Mouse (Mus musculus): ENCODE data around the gene Sms. TPM values are rescaled to one million over a fixed set of nuclear protein-coding genes. Genes with fewer than 3 reads are reported as not detected.

Gene Sms
- polyA plus RNA-seq, 1 experiment from 2014 or later, result 139 TPM

DNA sequence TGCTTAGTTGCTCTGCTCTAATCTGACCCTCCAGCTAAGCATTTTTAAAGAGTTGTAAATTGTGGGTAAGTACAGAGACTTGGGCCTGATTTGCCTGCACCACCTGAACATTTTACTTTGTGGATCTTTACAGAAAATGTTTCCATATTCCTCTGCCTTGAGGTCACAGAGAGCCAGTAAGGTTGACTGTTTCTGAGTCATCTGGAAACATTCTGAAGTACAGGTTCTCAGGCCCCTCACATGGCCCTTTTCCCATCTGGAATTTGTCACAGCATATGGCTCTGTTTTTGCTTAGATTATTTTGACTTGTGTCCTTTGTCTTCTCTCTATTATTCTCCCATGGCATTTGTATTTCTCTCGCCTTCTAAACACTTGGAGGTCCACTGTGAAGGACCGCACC, 10.2 kb downstream of the Sms start:
- Histone ChIP-seq H3K4me2 (no peak overlapping the region), H3K27ac (no peak overlapping the region), H3K9ac (no peak overlapping the region), H3K4me3 (no peak overlapping the region), H3K27me3 (no peaks in the 10 kb centered on the region), H3K36me3 (ENCODE audit: poor library complexity, severe bottlenecking) (no peaks in the 10 kb centered on the region), H3K9me3 (replicated peaks) (no peaks in the 10 kb centered on the region), H3K4me1 (no peaks in the 10 kb centered on the region)
- ATAC-seq, result no peak
- WGBS, result 82% methylated on average over 2 of the region's 2 CpGs

- Histone ChIP-seq H3K27ac (no peak overlapping the region), H3K27me3 (no peaks in the 10 kb centered on the region)
- ATAC-seq, result no peak
Measured at GRCm38 (mm10) chrX:157477328-157477727, 14.8 kb downstream of the Sms start.

DNA sequence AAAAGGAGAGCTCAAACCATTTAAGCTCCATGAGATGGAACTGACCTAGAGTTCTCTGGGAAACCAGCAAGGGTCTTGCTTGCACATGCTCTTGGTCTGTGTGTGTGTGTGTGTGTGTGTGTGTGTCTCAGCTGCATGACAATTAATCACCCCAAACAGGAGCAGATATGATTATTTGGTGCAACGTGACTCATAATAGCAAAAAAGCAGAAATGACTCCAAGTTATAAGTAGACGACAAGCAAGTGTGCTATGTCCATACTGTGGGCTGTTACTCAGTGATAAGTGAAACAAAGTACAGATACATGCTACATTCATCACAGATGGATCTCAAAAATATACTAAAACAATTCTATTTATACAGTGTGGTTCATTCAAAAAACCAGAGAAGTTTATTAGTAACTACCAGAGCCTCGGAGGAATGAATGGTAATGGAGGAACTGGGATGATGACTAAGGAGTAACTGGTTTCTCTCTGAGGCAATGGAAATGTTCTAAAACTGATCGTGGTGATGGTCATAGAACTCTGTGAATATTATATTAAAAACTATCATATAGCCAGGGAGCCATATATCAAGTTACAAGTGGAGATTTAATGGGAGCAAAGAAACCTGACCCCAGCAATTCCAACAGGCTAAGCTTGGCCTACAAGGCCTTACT, 15.8 kb downstream of the Sms start:
- 93% methylated on average over 4 of the region's 4 CpGs for WGBS
- Histone ChIP-seq H3K27ac (no peak overlapping the region), H3K9ac (no peak overlapping the region), H3K4me3 (no peak overlapping the region), H3K4me2 (no peak overlapping the region), H3K4me1 (no peaks in the 10 kb centered on the region), H3K9me3 (replicated peaks) (no peaks in the 10 kb centered on the region), H3K27me3 (no peaks in the 10 kb centered on the region), H3K36me3 (ENCODE audit: poor library complexity, severe bottlenecking) (no peaks in the 10 kb centered on the region)
- no peak for ATAC-seq

More at GRCm38 (mm10) chrX:157477328-157477727, 14.8 kb downstream of the Sms start:
- no peaks in the 10 kb centered on the region for H3K36me3 ChIP-seq (ENCODE audit: poor library complexity, severe bottlenecking)
- H3K4me2 ChIP-seq, result no peak overlapping the region
- 72% methylated on average over 3 of the region's 3 CpGs for WGBS
- H3K4me3 ChIP-seq, result no peak overlapping the region
- no peaks in the 10 kb centered on the region for H3K4me1 ChIP-seq
- H3K9me3 ChIP-seq (replicated peaks), result no peaks in the 10 kb centered on the region
- H3K9ac ChIP-seq, result no peak overlapping the region

DNA sequence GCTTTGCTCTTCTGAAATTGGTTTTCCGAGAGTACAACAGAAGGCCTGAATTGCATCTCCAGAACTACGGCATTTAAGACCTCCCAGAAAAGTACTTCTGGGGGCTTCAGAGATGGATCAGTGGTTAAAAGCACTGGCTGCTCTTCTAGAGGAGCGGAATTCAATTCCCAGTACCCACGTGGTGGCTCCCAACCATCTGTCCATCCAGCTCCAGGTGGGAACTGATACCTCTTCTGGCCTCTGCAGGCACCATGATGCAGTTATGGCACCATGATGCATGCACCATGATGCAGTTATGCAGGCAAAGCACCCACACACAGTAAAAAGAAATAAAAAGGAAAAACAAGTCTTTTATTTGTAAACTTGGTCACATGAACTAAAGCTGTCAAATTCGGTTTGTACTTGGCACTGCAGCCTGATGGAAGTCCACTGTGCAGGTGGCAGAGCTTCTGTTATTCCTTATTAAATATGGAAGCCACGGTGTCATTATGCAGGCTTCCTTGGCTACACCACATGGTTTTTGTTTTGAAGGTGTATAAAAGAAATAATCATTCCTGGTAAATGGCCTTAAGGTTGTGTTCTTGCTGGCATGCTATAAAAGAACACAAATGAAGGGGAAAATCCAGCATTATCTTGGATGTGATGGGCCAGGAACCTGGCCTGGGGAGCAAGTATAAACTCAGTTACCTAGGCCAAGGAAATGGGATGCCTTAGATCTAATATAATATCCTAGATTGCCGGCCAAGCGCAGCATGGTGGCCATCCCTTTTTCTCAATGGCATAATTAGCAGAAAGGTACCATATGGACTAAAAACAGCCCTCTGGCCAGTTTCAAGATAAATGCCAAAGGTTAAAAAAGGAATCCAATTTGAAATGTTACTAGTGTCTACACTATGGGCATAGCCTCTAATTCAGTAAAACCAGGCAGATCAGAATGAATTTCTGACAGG, 20.1 kb downstream of the Sms start:
- Histone ChIP-seq H3K4me2 (no peak overlapping the region), H3K9me3 (replicated peaks) (no peaks in the 10 kb centered on the region), H3K4me1 (no peaks in the 10 kb centered on the region), H3K27ac (no peak overlapping the region), H3K27me3 (no peaks in the 10 kb centered on the region), H3K36me3 (ENCODE audit: poor library complexity, severe bottlenecking) (0 out of 2 replicates have a peak, but pooled peaks cover 5% of the 10 kb centered on the region), H3K4me3 (no peak overlapping the region), H3K9ac (no peak overlapping the region)
- ATAC-seq, result no peak
- 80% methylated on average over 8 of the region's 8 CpGs for WGBS

GRCm38 (mm10) chrX:157468795-157469194, 23.3 kb downstream of the Sms start:
- Histone ChIP-seq H3K27ac (no peak overlapping the region), H3K4me3 (no peak overlapping the region), H3K4me2 (no peak overlapping the region), H3K36me3 (ENCODE audit: poor library complexity, severe bottlenecking) (peaks cover 5% of the 10 kb centered on the region; the same call in 1 of the 2 replicates), H3K27me3 (no peaks in the 10 kb centered on the region), H3K9ac (no peak overlapping the region), H3K9me3 (replicated peaks) (no peaks in the 10 kb centered on the region), H3K4me1 (no peaks in the 10 kb centered on the region)
- 86% methylated on average over 3 of the region's 3 CpGs for WGBS
- ATAC-seq, result no peak

DNA sequence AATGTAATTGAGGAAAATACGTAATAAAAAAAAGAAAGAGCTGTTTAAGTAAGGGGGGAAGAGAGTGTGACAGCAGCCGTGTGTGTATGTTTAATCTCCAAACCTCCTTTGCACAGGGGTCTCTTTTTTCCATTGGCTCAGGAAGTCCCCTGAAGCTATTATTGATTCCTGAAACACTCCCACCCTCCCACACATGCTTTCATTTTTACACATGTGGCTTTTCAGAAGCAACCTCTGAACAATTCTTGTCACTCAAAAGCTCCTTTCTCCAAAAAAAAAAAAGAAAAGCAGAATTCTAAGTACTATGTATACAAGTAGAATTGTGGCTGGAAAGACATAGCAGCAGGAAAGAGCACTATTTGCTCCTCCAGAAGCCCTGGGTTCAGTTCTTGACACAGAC, 24.0 kb downstream of the Sms start:
- Histone ChIP-seq H3K9me3 (replicated peaks) (no peaks in the 10 kb centered on the region), H3K36me3 (ENCODE audit: poor library complexity, severe bottlenecking) (peaks cover 5% of the 10 kb centered on the region; the same call in 1 of the 2 replicates), H3K27me3 (no peaks in the 10 kb centered on the region), H3K4me1 (no peaks in the 10 kb centered on the region), H3K27ac (no peak overlapping the region), H3K4me3 (no peak overlapping the region), H3K4me2 (no peak overlapping the region), H3K9ac (no peak overlapping the region)
- WGBS, result 76% methylated on average over 2 of the region's 2 CpGs
- no peak for ATAC-seq

DNA sequence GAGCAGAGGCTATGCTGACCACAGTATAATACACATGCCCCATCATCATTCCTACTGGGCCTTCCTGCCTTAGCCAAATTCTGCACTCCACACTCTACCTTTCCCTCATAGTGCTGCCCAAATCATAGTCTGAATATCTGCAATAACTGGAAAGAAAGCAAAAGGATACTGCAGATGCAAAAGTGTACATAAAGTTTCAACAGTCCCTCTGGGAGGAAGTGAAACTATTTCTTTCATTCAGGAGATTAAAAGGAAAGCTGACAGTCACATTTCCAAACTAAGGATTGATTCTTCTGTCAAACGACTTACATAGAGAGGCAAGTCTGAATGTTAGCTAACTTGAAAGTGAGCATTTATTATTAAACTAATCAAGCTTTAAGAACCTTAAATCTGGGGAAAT, 26.1 kb downstream of the Sms start:
- no peaks in the 10 kb centered on the region for H3K4me1 ChIP-seq
- peaks cover 5% of the 10 kb centered on the region; the same call in 1 of the 2 replicates for H3K36me3 ChIP-seq (ENCODE audit: poor library complexity, severe bottlenecking)
- no peaks in the 10 kb centered on the region for H3K27me3 ChIP-seq
- no peak for ATAC-seq
- no peak overlapping the region for H3K9ac ChIP-seq
- WGBS, result 74% methylated on average over 1 of the region's 1 CpGs
- H3K9me3 ChIP-seq (replicated peaks), result no peaks in the 10 kb centered on the region
- H3K4me3 ChIP-seq, result no peak overlapping the region
- H3K27ac ChIP-seq, result no peak overlapping the region
- H3K4me2 ChIP-seq, result no peak overlapping the region

DNA sequence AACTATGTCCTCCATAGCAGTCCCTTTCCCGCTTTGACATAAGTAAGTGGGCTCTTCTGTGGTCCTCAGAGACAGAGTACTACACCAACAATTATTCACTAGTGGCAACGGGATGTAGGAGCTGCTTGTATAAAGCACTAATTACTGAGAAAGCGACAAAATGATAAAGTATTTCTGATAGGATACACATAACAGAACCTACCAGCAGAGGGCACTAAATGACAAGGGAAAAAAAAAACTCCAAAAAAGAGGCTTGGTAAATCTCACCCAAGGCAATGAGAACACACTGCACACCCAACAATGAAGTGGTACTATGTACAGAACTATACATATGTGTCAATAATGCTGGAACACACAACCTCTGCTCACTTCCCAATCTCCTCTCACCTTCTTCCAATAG, 29.4 kb downstream of the Sms start:
- Histone ChIP-seq H3K4me1 (no peaks in the 10 kb centered on the region), H3K4me2 (no peak overlapping the region), H3K9me3 (replicated peaks) (no peaks in the 10 kb centered on the region), H3K27me3 (no peaks in the 10 kb centered on the region), H3K9ac (no peak overlapping the region), H3K36me3 (ENCODE audit: poor library complexity, severe bottlenecking) (no peaks in the 10 kb centered on the region; the same call in none of the 2 replicates), H3K27ac (no peak overlapping the region), H3K4me3 (no peak overlapping the region)
- 80% methylated on average over 3 of the region's 3 CpGs for WGBS
- no peak for ATAC-seq

DNA sequence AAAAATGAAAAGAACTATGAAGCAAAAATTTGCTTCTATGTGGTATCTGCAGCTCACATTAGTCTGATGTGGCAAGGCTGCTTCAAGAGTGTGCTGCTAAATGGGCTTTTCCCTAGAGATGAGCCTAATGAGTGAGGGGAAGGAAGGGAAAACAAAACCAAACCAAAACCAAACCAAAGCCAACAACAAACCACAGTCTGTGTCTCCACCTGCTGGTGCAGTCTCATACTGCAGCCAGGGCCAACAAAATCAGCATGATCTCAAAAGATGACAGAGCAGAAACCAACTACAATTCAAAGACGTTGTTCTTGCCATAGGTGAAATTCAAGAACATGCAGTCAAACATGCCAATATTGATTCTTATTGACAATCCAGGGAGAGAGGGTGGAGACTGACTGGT, 37.7 kb downstream of the Sms start:
- WGBS, result 70% methylated on average over 1 of the region's 1 CpGs
- H3K36me3 ChIP-seq (ENCODE audit: poor library complexity, severe bottlenecking), result no peaks in the 10 kb centered on the region; the same call in 1 of the 2 replicates
- H3K4me2 ChIP-seq, result no peak overlapping the region
- no peaks in the 10 kb centered on the region for H3K9me3 ChIP-seq (replicated peaks)
- H3K9ac ChIP-seq, result no peak overlapping the region
- H3K4me1 ChIP-seq, result no peaks in the 10 kb centered on the region
- H3K4me3 ChIP-seq, result no peak overlapping the region
- no peak overlapping the region for H3K27ac ChIP-seq
- H3K27me3 ChIP-seq, result no peaks in the 10 kb centered on the region
- ATAC-seq, result no peak

DNA sequence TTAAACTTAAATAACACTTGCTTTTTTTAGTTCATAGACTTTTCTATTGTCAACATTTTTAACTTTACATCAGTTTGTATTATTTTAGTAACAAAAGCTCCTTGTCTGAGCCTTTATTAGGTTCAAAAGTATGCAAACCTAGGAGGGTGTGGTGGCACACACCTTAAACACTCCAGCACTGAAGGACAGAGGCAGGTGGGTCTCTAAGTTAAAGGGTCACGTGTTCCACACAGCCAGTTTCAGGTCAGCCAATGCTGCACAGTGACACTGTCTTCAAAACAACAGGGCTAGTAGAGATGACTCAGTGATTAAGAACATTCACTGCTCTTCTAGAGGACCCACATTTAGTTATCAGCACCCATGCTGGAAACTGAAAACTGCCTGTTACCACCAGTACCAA, 43.1 kb downstream of the Sms start:
- Histone ChIP-seq H3K36me3 (ENCODE audit: poor library complexity, severe bottlenecking) (no peaks in the 10 kb centered on the region), H3K4me3 (no peak overlapping the region), H3K9ac (no peak overlapping the region), H3K27ac (no peak overlapping the region), H3K4me2 (no peak overlapping the region), H3K9me3 (replicated peaks) (no peaks in the 10 kb centered on the region), H3K4me1 (no peaks in the 10 kb centered on the region), H3K27me3 (no peaks in the 10 kb centered on the region)
- ATAC-seq, result no peak
- WGBS, result 80% methylated on average over 1 of the region's 1 CpGs

GRCm38 (mm10) chrX:157447431-157447830, 44.7 kb downstream of the Sms start:
- ATAC-seq, result no peak
- Histone ChIP-seq H3K36me3 (ENCODE audit: poor library complexity, severe bottlenecking) (peaks cover 5% of the 10 kb centered on the region; the same call in 1 of the 2 replicates), H3K4me1 (no peaks in the 10 kb centered on the region), H3K4me2 (no peak overlapping the region), H3K9me3 (replicated peaks) (no peaks in the 10 kb centered on the region), H3K27ac (no peak overlapping the region), H3K27me3 (no peaks in the 10 kb centered on the region), H3K9ac (no peak overlapping the region), H3K4me3 (no peak overlapping the region)
- whole genome bisulfite sequencing, result 53% methylated on average over 6 of the region's 6 CpGs

- Histone ChIP-seq H3K27me3 (no peaks in the 10 kb centered on the region), H3K27ac (no peak overlapping the region), H3K4me1 (no peaks in the 10 kb centered on the region), H3K36me3 (ENCODE audit: poor library complexity, severe bottlenecking) (no peaks in the 10 kb centered on the region), H3K9ac (no peak overlapping the region), H3K4me3 (no peak overlapping the region), H3K4me2 (no peak overlapping the region), H3K9me3 (replicated peaks) (no peaks in the 10 kb centered on the region)
- no peak for ATAC-seq
- WGBS, result 73% methylated on average over 1 of the region's 1 CpGs
Measured at GRCm38 (mm10) chrX:157434768-157435167, 57.3 kb downstream of the Sms start.

Data from forebrain, embryonic 13.5 days (tissue).